Mouse (Mus musculus): ENCODE measurements around the gene Chmp6.

- TF ChIP-seq POLR2A (IDR thresholded peaks at IDR 0.05; ENCODE audit: extremely low read depth, insufficient read depth, low read length) (no peak), CTCF (IDR thresholded peaks at IDR 0.05; ENCODE audit: extremely low read depth, insufficient read depth, low read length) (no peak)
Measured at GRCm38 (mm10) chr11:119933819-119934583, 20.8 kb downstream of the Chmp6 start.
